Mouse (Mus musculus): Measurements from ENCODE around the gene Tsc2.
"Not testable (repeated sequence)": the region's sequence is repeated elsewhere in the genome, so short reads cannot be mapped to it uniquely, and the experiment has no call there.

Gene Tsc2

DNA sequence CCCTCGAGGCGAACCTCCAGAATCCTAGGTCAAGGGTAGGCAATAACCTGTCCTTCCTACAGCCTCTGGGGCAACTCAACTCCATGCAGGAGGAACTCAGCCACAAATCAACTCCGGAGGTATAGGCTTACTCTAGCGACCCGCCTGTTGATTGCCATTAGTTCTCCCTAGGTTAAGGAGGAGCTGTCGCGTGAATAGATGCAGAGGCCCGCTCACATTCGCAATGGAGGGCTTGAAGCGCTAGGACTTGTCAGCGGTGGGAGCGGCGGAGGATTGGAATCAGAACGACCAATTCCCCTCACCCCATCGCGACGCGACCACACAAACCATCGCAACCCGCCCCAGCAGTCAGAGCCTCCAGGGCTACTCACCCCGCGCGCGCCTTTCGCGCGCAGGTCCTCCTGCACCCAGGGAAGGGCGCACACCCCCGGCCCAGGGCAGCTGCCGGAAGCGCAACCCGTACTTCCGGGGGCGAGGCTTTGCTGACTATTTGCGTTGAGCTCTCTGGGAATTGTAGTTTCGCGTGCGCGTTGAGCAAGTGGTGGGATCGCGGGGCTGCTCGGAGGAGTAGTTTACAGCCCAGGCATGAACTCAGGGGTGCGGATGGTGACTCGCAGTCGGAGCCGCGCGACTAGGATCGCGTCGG lies at the start of gene Tsc2, which contains the start of gene Nthl1:
Gene Tsc2 (minus strand): TSS at position 464 of the 646 bp plus-strand sequence.
Gene Nthl1 (plus strand): TSS at position 514 of the 646 bp plus-strand sequence.
- DNase-seq, result peak; percentile 84

DNA sequence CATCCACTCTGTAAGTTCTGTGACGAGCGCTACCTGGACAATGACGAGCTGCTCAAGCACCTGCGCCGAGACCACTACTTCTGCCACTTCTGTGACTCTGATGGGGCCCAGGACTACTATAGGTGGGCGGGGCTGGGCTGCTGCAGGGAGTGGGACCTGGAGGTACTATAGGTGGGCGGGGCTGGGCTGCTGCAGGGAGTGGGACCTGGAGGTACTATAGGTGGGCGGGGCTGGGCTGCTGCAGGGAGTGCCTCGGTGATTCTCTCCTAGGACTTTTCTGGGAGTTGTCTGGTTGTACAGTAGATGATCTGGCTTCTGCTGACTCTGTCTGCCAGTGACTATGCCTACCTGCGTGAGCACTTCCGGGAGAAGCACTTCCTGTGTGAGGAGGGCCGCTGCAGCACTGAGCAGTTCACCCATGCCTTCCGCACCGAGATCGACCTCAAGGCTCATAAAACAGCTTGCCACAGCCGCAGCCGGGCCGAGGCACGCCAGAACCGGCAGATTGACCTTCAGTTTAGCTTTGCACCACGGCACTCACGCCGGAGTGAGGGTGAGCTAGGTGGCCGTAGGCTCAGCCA lies 45.2 kb upstream of the Tsc2 start:
- no peak for DNase-seq

DNA sequence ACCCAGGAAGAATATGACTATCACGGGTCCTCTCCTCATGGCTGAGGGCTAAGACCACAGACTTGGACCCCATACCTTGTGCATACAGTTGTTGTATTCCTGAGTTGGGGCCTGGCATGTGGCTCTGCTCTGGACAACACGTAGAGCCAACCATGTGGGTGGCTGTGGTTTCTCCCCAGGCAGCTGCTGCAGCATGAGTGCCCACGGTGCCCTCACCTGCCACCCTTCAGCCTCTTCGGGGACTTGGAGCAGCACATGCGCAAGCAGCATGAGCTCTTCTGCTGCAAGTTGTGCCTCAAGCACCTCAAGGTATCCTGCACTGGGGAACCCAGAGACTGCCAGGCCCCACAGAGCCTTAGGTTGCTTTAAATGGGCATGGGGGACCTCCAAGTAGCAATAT lies 44.4 kb upstream of the Tsc2 start:
- no peak for DNase-seq

DNA sequence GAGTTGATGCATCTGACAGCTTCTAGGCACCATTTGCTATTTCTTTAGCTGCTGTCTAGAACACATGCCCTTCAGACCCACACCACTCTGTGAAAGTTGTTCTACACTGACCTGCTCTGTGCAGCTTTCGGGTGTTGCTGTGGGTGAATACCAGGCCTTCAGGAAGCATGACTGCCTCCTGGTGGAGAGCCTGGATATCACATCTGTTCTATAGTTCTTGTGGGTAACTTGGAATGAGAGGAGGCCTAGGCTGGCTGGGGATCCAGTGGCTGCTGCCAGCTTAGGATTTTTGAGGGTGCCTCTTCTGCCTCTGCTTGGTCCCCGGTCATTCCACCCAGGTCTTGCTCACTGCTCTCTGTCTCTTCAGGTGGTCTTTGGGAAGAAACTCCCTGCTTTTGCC lies 43.8 kb upstream of the Tsc2 start:
- peak; percentile 71 for DNase-seq

DNA sequence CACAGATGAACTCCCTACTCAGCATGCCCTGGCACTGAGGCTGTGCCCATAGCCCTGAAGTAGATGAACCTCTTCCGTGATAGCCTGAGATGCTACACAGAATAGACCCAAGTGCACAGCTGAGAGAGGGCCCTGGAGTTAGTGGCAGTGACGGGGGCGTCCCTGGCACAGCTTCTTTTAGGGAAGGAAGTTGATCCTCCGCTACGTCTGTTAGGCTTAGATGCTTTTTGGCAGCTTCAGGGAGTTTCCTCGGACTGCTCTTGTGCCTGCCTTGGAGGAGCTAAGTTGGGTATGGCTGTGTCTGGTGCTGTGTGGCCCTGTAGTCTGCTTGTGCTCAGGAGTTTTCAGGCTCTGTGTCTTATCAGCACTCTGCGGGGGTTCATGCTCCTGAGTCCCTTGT lies 41.8 kb upstream of the Tsc2 start:
- DNase-seq, result no peak

DNA sequence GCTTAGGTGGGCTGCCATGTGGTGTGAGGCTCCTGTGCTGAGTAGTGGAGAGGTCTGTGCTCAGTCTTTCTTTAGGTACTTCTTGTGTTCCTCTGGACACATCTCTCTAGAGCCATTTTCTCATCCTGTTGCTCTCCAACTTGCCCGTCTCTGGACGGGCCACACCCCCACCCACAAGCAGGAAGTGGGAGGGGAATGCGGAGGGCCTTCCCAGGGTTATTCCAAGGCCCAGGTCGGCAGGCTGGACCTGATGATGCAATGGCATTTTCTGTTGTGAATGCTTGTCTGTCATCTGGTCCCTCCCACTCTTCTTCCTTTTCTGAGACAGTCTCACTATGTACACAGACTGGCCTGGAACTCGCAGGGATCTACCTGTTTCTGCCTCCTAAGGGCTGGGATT lies 39.7 kb upstream of the Tsc2 start:
- DNase-seq, result peak; percentile 66

DNA sequence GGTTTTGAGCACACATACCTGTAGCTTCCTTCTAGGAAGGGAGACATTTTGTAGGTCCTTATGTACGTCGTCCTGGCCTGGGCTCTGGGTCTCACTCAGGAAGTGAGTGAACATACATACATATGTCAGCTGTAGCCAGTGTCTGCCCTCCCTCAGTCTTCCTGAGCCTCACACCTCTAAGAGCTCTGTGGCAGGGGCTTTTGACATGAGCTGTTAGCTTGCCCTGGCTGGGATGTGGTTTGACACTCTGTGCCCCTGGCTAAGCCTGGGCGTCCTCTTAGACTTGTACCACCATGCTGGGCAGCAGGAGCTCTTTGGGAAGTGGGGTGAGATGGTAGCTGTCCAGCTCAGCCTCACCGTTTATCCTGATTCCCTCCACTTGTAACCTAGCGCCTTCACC lies 38.9 kb upstream of the Tsc2 start:
- DNase-seq, result no peak

DNA sequence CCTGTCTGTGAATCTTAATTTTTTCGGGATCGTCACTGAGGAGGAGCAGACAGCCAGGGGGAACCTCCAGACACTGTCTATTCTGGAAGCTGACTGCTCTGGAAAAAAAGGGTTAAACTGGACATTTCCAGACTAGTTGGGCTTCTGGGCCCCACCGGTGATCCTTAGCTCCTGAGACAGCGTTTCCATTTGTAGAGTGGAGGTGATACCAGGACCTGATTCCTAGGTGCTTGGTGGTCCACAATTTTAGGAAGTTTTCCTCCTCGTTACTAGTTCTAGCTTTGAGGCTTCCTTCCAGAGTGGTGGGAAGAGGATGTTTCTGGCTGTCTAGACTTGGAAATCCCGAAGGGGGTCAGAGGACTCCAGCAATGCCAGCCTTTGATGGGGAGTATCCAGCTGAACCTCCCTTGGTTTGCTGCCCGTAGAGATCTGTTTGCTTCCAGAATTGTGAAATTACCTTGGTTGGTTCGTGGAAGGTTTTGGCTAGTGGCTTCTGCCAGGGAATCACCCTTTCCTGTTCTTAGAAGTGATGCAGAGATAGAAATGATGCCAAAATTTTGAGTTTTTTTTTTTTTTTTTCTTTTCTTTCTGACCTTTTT lies 37.9 kb upstream of the Tsc2 start:
- no peak for DNase-seq

DNA sequence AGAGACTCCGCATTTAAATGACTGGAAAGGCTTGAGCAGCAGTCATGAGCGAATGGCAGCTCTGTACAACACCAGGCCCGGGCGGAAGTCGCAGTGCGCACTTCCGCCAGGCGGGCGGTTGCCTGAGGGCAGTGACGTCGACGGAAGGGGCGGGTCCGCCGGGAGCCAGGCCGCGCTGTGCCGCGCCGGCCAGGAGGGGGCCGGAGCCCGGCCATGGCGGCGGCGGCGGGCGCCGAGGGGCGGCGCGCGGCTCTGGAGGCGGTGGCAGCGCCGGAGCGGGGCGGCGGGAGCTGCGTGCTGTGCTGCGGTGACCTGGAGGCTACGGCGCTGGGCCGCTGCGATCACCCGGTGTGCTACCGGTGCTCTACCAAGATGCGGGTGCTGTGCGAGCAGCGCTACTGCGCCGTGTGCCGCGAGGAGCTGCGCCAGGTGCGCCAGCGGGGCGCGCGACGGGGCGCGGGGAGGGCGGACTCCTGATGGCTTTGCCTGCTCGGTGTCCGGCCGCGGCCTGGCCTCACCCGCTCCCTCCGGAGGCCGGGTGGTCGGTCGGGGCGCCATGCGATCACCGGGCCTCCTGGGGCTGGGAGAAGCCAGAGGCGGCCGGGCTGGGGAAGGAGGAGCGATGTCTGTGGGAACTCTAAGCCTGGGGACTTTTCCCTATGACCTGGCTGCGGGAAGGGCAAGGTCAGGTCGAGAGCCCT lies 37.3 kb upstream of the Tsc2 start, which contains the start of gene Zfp598:
Gene Zfp598 (plus strand): TSS at position 143 of the 701 bp plus-strand sequence.
- DNase-seq, result peak; percentile 95

DNA sequence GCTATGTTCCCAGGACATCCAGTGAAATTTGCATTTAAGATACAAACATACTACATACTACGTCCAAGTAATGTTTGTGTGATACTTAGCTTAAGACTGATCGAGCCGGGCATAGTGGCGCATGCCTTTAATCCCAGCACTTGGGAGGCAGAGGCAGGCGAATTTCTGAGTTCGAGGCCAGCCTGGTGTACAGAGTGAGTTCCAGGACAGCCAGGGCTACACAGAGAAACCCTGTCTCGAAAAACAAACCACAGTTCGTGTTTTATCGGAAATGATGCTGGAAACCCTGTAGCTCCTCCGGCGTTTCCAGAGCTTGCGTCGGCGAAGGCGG lies 36.7 kb upstream of the Tsc2 start:
- not testable (repeated sequence) for DNase-seq

DNA sequence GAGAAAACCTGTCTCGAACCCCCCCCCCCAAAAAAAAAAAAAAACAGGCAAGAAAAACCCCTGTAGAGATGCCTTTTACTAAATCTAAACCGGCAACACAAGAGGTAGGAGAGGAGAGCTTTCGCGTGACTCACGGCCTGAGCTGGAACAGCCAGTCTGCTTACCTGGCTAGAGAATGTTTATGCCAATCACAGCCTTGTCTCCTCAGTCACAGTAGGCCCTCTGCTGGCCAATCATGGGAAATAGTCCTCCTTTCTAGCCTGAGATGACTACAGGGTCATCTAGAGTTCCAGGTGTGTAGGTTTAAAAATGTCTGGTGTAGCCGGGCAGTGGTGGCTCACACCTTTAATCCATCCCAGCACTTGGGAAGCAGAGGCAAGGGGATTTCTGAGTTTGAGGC lies 35.0 kb upstream of the Tsc2 start:
- DNase-seq, result peak; percentile 60

DNA sequence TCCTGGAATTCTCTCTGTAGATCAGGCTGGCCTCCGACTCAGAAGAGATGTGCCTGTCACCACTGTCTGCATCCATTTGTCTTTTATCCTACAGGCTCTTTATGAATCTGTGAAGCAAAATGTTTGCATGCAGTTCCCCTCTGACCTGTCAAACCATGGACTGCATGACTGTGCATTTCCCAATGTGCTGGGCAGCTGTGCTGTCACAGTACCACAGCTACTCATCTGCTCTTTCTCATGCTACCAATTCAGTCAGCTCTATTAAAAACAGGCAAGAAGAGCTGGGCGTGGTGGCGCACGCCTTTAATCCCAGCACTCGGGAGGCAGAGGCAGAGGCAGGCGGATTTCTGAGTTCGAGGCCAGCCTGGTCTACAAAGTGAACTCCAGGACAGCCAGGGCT lies 34.6 kb upstream of the Tsc2 start:
- DNase-seq, result not testable (repeated sequence)

DNA sequence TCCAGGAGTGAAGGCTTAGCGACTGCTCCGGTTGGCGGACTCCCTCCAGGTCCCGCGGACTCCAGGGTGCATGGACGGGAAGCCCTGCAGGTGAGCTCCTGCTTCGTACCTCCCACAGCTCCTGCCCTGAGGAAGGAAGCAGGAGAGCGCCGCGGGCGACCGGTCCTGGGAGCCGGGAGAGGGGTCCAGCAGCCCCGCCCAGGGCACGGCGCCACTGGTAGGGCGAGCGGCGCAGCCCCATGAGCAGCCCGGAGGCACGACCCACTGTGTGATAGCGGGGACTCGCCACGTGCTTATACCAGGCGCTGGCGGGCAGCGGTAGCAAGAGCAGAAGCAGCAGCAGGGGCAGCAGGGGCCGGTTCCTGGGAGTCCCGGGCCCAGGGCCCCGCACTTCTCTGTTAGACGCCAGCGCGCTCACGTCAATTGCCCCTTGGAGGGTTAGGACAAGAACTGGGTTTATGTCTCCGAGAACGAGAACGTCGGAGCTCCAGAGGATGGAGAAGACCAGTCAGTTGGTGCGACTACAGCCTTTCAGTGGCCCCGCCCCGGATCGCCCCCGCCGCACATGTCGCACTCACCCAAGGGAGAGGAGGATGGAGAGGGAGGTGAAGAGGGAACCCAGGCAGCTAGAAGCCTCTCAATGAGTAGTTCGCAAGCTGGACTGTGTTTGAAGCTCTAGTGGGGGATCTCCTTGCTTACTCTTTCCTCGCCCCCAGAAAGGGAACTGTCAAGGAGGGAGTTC lies 25.8 kb upstream of the Tsc2 start, which contains the start of gene Npw:
Gene Npw (minus strand): TSS at position 441 of the 742 bp plus-strand sequence.
- no peak for DNase-seq

DNA sequence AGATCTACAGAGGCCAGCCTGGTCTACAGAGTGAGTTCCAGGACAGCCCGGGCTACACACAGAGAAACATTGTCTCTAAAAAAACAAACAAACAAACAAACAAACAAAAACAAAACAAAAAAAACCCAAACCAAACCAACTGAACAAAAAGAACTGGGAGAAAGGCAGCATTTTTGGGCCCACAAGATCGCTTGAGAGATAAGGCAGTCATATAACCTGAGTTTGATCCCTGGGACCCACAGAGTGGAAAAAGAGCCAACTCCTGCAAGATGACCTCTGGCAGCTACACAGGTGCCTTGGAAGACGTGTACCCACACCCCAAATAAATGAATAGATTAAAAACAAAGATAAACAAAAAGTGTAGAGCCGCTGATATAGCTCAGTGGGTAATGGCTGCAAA lies 22.5 kb upstream of the Tsc2 start:
- no peak for DNase-seq

DNA sequence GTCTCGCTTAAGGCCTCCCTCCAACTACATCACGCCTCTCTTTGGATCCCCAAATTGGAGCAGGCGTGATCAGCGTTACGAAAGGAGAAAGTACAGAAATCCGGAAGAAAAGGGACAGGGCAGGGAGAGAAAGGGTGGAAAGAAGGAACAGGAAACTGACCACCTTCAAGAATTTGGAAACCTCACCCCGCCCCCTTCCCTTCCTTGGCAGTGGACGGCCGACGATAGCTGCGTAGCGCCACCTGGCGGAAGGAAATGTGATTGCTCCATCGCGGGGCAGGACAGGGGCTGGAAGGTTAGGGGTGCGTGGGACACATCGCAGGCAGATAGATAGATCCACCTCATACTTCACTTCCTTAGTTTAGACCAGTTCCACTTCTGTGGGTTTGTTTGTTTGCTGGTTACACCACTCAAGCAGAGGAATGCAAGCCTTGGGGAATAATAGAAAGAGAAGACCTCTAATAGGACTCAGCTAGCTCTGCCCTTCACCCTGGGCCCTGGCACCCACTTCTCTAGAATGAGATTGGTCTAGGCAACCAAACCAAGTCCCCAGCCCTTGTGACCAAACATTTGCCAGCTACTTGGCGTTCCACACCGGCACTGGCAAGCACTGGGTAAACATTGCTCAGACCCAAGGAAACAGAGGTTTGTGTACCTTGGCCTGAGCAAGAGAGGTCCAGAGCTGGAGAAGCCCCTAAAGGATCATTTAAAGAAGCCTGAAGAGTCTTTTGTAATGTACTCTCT lies 21.7 kb upstream of the Tsc2 start:
- peak; percentile 83 for DNase-seq

DNA sequence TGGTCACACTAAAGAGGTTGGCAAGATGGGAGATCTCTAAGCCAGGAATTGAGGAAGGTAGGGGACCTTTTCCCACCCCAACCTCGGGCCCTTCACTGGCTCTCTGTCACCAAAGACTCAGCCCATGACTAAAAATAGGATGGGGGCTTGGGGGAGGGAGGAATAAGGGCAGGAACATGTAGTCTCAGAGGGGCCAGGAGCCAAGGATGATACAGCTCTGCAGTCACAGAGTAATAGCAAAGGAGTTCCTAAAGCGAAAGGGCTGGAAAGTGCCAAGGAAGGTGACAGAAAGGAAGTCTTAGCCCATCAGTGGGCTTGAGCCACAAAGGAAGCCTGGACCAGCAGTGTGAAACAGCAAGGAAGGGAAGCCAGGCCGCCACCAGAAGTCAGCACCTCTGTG lies 19.4 kb upstream of the Tsc2 start:
- no peak for DNase-seq

DNA sequence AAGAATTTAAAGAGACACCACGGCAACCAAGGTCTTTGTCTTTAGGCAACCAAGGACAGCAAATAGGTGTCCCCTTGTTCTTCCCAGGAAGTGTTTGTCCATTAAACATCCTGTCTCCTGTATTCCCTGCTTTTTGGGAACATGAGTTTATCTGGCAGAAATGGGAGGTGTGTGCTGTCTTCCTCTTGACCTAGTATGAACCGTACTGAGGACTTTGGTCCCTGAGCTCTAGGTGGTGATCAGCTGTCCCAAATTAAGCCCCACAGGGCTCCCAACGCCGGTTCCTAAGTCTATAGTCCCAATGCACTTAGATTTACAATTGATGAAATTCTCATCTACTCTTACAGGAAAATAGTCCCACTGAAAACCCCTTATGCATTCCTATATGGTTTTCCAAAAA lies 18.3 kb upstream of the Tsc2 start:
- no peak for DNase-seq

DNA sequence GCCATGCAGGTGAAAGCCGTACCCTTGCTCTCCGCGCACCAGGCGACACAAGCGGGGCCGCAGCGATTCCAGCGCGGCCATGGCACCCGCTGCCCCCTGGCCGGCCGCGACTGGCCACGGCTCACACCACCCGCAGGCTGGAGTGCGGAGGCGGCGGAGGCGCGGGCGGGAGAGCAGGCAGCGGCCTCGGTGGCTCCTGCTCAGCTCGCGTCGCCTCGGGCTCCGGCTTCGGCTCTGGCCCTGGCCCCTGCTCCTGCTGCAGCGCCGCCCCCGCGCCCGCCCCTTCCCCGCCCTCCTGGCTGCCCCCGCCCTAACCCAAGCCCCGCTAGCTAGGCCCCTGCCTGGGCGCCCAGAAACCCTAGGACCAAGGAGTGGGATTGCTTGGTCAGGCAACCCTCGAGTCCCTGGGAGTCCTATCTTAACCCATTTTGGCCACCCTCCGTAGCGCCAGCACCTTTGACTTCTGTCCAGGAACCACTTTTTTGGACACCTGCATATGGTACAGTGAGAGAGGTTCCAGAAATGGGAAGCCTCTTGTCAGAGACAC lies 17.7 kb upstream of the Tsc2 start, which contains the start of gene Slc9a3r2:
Gene Slc9a3r2 (minus strand): TSS at position 258 of the 547 bp plus-strand sequence.
- peak; percentile 72 for DNase-seq

DNA sequence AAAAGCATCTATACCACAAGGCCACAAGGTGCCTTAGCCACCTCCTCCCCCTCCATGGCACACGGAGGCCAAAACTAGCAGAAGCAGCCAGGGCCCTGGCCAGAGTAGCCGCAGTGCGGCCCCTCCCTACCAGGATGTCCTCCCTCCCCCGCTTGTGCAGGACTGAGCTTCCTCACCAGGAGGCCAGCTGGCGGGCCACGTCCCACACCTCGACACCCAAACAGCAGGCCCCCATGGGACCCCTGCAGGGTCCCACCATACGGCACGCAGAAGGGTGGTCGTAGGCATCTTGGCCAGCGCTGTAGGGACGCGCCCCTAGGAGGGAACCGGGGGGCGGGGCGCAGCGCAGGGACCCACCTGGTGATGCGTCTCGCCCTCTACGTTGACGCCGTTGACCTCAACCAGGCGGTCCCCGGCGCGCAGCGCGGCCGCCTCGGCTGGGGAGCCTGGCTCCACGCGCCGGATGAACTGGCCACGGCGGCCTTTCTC lies 17.2 kb upstream of the Tsc2 start:
- peak; percentile 32 for DNase-seq

DNA sequence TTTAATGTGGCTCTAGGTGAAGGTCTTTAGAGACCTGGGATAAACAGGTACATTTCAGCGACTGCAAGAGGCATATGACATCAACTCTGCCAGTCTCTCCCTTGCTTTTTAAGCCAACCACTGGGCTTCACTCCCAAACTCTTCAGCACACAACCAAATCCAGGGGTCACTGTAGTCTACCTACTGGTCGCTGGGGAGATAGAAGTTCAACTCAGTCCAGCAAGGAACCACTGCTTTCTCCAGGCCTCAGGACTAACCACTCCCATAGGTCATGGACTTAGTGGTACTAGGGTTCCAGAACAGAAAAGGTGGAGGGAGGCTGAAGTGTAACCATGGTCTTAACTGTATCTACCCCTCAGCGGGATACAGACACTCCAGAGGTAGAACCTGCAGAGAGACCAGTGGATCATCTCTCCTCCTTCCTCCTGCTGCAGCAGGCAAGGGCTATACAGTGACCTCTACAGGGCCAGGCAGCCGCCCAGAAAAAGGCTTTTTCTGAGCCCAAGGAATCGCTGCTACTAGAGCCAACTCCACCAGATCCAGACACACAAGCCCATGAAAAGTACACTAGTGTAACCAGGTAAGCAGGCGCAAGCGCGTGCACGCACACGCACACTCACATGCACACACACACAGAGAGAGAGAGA lies 16.4 kb upstream of the Tsc2 start:
- no peak for DNase-seq

DNA sequence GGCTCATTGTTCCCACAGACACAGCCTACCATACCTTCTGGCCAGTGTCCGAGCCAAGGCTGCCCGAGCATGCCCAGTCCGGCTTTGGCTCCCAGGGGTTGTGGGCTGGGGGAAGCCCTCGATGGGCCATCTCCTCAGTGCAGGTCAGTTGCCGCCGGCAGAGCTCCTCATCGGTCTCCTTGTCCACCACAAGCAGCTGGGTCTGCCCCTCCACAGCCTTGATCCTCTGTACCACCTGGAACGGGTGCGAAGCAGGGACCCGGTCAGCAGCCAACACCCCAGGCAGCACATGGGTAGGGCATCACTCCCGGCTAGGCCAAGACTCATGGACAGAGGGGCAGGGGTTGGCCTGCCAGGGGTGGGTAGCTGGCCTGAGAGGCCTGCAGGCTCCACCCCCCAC lies 15.1 kb upstream of the Tsc2 start:
- DNase-seq, result no peak

Measured in liver (tissue).